Mouse (Mus musculus) liver, adult (tissue): ENCODE results near the gene Cyth4.

Source experiments
- GATA4 ChIP-seq: IDR thresholded peaks from 2 replicates; pipeline ENCODE4 v1.6.1; 2014; ENCODE audit warnings: mild to moderate bottlenecking, low read length; ENCODE audit not compliant: insufficient replicate concordance

Cyth4 gene

DNA sequence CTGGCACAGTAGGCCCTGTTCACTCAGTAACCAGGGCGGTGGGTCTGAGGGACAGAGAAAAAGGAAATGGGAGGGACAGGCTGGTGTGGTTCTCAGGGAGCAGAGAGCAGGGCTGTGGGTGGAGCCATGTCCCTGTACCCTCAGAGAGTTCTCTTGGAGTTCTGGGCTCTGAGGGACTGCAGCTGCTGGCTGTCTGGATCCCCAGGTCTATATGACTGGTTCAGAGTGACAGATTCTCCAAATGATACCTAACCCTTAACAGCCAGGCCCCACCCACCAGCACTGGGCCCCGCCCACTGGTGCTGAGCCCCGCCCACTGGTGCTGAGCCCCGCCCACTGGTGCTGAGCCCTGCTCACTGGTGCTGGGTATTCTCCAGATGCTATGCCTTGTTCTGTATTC is 882 bp downstream of the Cyth4 start:
- TF ChIP-seq GATA4: no peak

DNA sequence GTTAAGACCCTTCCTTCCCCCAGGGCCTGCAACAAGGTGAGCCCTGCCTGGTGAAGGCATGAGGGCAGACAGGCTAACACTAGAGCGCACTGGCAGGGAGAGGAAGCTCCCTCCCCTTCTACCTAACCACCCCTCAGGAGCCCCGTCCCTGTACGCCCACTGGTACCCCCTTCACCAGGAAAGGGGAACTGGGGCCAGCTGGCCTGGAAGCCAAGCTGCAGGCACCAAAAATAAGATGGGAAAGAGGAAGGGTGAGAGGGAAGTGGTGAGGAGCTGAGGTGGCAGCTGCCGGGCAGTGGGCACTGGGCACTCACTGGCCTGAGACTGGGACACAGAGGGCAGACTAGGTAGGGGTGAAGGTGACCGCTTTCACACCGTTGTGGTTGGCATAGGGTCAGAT is 2.3 kb downstream of the Cyth4 start:
- TF ChIP-seq GATA4: no peak

DNA sequence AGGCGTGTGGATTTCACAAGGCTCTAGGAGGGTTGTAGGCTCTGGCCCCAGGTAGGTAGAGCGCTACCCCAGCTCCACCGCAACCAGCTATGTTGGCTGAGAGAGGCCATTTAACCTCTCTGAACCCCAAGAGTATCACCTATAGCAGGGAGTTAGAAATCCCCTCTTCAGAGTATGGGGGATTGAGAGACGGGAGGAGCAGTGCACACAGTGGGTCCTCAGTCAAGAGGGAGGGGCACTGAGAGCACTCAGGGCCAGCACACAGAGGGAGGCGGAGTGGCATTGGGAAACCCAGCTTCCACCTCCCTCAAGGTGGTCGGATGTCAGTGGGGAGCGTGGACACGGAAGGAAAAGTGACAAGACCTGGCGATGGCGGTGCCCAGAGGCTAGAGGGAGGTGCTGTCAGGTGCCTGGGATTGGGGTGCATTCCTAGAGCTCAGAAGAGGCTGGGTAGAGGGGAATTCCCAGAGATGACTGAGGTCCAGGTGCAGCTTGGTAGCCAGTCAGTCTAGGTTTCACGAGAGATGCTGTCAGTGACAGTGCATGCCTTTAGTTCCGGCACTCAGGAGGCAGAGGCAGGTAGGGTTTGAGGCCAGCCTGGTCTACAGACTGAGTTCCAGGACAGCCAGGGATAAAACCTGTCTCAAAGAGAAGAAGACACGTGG is 2.8 kb downstream of the Cyth4 start:
- no peak for TF ChIP-seq GATA4

DNA sequence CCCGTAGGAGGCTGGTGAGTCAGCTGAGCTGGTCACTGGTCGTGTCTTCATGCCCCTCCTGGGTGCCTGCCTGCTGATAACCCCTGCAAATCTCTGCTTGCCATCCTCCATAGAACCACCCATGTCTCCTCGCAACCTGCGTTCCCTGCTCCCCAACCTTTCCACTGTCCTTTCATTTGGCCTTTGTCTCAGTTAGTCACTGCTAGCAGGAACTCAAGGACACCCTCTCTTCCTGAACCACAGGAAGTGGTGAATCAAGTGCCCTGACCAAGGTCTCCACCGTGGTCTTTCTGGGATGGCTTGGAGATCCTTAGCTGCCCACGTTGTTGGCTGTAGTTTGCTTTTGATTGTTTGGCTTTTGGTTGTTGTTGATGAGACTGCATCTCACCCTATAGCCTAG is 4.3 kb downstream of the Cyth4 start:
- TF ChIP-seq GATA4: no peak

DNA sequence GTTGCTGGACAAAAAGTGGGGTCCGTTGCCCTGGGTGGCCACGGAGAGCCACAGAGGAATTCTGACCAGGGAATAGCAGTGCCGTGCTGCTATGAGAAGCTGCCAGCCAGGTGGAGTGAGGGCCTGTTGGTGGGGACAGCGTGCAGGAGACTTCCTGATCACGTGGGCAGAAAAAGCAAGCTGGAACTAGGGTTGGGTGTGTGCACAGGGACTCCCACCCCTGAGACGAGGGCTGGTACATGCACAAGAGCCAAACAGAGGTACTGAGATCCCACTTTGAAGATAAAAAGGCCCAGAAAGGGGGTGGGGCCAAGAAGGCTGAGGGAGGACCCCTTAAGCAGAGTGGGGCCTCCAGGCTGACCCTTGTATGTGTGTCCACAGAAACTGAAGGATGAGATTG is 7.4 kb downstream of the Cyth4 start:
- TF ChIP-seq GATA4: no peak

DNA sequence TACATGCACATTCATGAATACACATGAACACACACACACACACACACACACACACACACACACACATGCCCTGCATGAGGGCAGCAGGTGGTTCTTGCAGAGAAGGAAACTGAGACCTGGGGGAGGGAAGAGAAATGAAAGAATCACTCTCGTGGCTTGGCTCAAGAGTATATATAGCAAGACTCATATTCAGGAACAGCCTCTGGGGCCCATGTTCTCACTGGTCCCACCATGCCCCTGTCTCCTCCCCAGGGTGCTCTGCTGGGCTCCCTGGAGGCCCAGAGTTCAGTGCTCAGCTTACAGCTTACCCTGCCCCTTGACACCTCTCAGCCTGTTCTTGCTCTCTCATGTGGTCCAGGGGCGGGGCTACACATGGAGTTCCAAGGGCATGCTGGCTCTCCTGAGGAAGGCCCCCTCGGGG is 8.5 kb downstream of the Cyth4 start:
- no peak for TF ChIP-seq GATA4

GRCm38 (mm10) chr15:78606059-78606458 is 9.2 kb downstream of the Cyth4 start:
- TF ChIP-seq GATA4: no peak

DNA sequence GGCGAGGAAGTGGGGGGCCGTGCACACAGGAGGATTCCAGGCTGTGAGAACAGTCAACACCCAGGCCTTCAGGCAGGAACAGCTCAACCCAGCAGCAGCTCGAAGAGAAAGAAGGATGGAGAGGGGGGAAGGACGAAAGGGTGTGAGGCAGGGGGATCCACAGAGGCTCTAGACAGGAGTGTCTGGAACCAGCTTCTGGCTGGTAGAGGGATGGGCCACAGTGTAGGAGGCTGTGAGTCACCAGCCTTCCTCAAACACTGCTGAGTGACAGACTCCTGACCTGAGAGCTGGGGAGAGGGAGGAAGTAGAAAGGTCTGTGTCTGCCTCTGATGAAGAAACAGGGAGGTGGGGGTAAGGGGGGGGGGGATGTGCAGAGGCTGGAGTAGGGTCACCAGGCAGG is 10.6 kb downstream of the Cyth4 start:
- no peak for TF ChIP-seq GATA4

GRCm38 (mm10) chr15:78610705-78611462 is 14.0 kb downstream of the Cyth4 start:
- no peak for TF ChIP-seq GATA4

- TF ChIP-seq GATA4: no peak
Observed at GRCm38 (mm10) chr15:78614536-78614935, 17.7 kb downstream of the Cyth4 start.

GRCm38 (mm10) chr15:78616973-78617372 is 20.1 kb downstream of the Cyth4 start:
- TF ChIP-seq GATA4: no peak

GRCm38 (mm10) chr15:78623426-78623825 is 26.6 kb downstream of the Cyth4 start:
- no peak for TF ChIP-seq GATA4

DNA sequence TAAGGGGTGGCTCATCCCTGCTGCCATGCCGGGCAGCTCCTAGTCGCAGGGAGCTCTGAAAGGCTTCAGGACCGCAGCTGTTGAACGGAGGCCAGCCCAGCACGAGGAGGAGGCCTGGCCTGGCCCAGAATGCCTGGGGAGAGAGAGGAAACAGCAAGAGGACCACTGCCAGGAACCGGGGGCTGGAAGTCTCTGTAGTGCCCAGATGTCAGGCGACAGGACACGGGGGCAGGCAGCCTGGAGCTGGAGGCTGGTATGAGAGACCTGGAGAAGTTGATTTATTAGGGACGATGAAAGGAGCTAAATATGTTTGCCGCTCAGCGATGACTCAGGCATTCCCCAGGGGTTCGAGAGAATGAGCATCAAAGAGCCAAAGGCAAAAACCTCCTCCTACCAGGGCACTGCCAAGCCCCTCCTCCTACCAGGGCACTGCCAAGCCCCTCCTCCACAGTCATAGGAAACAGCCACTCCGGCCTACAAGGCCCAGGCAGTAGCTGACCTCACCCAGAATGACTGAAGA is 27.6 kb downstream of the Cyth4 start:
- no peak for TF ChIP-seq GATA4

- TF ChIP-seq GATA4: no peak
Observed at GRCm38 (mm10) chr15:78624961-78625360, 28.1 kb downstream of the Cyth4 start.

GRCm38 (mm10) chr15:78626285-78626684 is 29.4 kb downstream of the Cyth4 start:
- TF ChIP-seq GATA4: no peak

- TF ChIP-seq GATA4: no peak
Observed at GRCm38 (mm10) chr15:78632387-78632786, 35.5 kb downstream of the Cyth4 start.

GRCm38 (mm10) chr15:78633413-78633812 is 36.6 kb downstream of the Cyth4 start:
- TF ChIP-seq GATA4: no peak

- no peak for TF ChIP-seq GATA4
Observed at GRCm38 (mm10) chr15:78634095-78634737, 37.4 kb downstream of the Cyth4 start.
